Mouse (Mus musculus): ENCODE measurements around the gene Acat1.
A peak's percentile ranks its signal among the peaks of the same experiment; 100 is the strongest.

Acat1 gene

DNA sequence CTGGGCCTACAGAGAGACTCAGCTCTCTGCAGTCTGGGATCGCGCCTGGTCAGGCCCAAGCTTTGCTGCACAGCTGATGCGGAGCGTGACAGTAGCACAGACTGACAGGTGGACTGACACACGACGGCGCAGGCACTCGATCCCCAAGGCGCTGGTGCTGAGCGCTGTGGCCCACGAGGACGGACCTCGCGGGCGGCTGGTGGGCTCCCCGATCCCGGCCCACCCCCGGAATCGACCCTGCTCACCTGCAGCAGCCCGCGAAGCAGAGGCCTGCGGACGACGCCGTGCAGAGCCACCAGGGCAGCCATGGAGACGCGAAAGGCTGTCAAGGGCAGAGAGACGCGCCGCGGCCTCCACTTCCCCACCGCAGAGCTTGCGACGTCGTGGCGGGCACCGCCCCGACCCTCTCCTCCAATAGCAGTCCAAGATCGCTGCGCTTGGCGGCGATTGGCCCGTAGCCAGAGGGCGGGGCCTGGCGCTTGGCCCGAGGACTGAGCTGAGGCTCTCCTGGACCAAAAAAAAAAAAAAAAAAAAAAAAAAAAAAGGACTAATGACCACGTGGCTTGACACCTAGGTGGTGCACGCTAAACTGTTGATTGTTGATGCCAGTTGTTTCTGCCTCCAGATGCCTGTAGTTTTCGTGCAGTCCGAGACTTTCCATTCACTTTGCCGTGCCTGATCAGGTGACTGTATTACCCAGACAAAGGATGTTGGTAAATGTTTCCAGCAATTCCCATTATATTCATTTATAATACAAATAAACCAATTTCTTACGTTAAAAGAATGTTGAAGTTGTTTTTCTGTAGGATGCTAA is at the start of gene Acat1:
Gene Acat1 (minus strand): TSS at position 415 of the 814 bp plus-strand sequence.
- peak; percentile 94 for DNase-seq (ENCODE audit: low read depth, low spot score)

DNA sequence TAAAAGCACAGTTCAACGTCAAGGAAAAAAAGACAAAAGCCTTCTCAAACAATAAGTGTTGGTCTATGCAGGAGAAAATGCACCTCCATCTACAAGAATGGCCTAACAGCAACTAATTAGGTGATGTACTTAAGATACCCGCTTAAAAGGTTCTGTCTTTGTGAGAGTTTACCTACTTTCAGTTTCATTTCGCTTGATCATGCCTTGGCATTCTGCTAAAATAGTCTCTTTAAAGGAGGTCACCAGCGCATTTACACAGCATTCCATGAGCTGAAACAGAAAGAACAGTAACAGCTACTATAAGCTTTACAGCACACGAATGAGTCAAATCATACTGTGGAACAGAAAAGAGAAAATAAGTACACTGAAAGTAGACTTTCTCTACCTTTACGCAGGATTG is 24.6 kb upstream of the Acat1 start:
- DNase-seq (ENCODE audit: low read depth, low spot score): peak; percentile 28

GRCm38 (mm10) chr9:53615246-53615645 is 5.1 kb upstream of the Acat1 start:
- no peak for DNase-seq (ENCODE audit: low read depth, low spot score)

DNA sequence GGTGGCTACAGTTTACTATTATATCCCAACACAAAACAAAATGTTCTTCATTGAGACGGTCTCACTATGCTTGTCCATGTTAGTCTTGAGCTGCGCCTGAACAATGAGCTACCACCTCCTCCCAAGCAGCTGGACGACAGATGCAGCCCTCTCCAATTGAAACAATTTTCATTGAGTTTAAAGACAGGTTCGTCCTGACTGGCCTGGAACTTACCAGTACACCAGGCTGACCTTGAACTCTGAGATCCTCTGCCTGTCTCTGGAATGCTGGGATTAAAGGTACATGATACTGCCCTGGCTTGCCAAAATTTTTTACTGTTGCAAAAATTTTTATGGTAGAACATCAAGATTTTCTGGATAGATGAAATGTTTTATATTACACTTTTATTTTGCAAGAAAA is 4.1 kb upstream of the Acat1 start:
- no peak for DNase-seq (ENCODE audit: low read depth, low spot score)

DNA sequence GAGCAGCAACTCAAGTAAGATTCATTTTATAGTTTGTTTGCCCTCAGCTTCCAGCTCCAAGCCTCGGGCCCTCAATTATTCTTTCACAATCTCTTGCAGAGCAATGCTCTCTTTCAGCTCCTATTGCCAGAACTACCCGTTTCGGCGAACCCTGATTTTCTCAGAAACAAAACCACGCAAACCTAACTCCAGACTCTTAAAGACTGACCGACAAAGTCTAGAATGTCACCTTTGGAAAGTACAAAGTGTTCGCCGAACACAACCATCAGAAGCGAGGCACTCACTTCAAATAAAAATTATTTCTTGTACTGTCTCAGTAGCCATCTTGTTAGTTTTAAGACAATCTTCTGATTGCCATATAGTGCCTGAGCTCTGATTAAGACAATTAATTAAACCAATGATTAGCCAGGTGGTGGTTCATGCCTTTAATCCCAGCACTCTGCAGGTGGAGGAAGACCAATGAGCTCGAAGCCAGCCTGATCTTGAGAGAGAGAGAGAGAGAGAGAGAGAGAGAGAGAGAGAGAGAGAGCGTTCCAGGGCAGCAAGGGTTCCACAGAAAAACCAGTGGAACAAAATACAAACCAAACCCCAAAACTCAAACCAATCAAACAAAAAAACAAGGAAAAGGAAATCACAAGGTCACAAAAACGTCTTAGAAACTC is 745 bp downstream of the Acat1 start:
- DNase-seq (ENCODE audit: low read depth, low spot score): peak; percentile 8

DNA sequence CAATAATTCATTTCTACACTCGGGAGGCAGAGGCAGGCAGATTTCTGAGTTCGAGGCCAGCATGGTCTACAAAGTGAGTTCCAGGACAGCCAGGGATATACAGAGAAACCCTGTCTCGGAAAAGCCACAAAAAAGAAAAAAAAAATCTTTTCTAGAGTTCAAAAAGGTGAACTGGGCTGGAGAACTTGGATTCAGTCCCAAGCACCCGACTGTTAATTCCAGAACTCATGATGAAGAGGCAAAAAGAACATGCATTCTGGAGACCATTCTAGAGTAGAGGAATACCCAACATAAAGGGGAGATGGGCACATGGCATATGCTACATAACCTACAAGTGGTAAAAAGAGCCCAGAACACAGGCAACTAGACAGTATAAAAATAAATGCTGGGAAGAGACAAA is 2.4 kb downstream of the Acat1 start:
- DNase-seq (ENCODE audit: low read depth, low spot score): no peak

GRCm38 (mm10) chr9:53607192-53607591 is 3.0 kb downstream of the Acat1 start:
- DNase-seq (ENCODE audit: low read depth, low spot score): no peak

DNA sequence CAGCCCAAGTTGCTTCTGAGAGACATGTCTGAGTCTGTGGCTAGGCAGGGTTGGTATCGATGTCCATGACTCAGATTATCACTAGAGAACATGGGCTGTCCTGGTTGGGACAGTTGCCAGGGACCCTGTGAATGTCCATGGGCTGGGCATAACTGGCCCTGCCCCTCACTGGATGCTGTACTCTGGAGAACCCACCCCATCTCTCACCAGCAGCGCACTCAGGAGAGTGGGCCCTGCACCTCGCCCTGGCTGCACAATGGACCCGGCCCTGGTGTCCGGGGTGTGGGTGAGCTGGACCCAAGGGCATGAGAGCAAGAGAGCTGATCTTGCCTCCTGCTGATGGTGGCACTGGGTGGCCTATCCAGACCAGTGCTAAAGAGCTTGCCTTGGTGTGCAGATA is 5.2 kb downstream of the Acat1 start:
- no peak for DNase-seq (ENCODE audit: low read depth, low spot score)

- DNase-seq (ENCODE audit: low read depth, low spot score): no peak
Measured at GRCm38 (mm10) chr9:53603849-53604248, 6.3 kb downstream of the Acat1 start.

GRCm38 (mm10) chr9:53603384-53603783 is 6.8 kb downstream of the Acat1 start:
- peak; percentile 65 for DNase-seq (ENCODE audit: low read depth, low spot score)

- no peak for DNase-seq (ENCODE audit: low read depth, low spot score)
Measured at GRCm38 (mm10) chr9:53601541-53601940, 8.6 kb downstream of the Acat1 start.

DNA sequence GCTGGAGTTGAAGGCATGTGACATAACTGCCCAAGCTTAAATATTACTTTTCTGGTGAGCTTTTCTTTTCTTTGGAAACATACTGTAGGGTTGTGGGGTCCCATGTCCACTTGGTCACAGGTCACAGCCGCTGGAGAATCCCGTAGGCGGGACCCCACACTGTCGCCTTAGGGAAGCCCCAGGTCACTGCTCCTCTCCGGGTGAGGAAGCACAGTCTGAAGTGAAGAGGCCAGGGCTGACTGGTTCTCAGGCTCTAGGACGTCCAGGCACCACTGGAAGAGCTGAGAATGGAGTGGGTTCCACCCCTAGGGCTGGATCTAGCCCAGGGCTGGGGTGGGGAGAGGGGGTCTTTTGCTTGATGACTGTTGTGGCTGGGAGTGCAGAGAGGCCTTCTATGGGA is 11.6 kb downstream of the Acat1 start:
- no peak for DNase-seq (ENCODE audit: low read depth, low spot score)

- no peak for DNase-seq (ENCODE audit: low read depth, low spot score)
Measured at GRCm38 (mm10) chr9:53596971-53597600, 13.1 kb downstream of the Acat1 start.

DNA sequence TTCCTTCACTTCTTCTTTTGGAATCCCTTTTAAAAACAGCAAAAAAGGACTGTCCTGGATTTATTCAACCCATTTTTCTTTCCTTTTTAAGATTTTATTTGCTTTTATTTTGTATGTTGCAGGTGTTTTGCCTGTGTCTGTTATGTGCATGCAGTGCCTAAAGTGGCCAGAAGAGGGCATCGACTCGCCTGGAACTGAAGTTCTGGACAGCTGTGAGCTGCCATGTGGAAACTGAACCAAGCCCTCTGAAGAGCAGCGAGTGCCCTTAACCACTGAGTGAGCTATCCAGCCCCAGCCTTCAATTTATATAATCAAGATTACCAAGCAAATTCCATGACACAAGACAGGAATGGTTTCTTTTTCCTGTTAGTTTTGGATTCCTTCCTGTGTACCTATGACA is 15.4 kb downstream of the Acat1 start:
- DNase-seq (ENCODE audit: low read depth, low spot score): peak; percentile 75

GRCm38 (mm10) chr9:53581870-53582269 is 28.3 kb downstream of the Acat1 start:
- DNase-seq (ENCODE audit: low read depth, low spot score): no peak

- no peak for DNase-seq (ENCODE audit: low read depth, low spot score)
Measured at GRCm38 (mm10) chr9:53575721-53576120, 34.5 kb downstream of the Acat1 start.

DNA sequence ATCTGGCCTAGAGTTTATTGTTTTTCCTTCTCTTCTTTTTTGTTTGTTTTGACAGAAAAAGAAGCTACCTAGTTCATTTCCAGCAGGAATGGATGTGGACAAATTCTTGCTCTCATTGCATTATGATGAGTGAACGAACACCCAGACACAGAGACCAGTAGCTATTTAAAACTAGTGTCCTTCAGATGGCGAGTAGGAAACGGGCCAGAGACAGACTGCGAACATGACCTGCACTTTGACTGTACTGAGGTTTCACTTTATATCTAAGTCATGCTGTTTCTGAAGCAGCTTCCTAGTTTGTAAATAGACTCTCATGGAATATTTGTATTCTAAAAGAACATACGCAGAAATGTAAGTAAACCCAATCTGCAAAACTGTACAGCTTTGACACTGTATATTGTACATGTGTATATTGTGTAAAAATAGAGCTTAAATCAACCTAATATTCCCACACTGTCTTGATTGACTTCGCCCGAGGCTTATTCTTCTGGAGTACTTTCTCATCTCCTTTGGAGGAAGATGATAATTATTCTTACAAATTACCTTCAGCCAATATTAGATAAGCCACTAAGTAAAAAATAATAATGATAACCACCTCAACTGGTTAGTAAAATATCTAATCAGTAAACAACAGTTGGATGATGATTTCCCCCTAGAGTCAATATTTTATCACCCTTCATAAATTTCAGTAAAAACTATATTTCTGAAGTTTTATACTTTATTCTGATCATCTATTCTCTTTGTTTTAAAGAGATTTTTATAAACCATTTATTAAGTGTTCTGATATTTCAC is 37.5 kb downstream of the Acat1 start:
- no peak for DNase-seq (ENCODE audit: low read depth, low spot score)

DNA sequence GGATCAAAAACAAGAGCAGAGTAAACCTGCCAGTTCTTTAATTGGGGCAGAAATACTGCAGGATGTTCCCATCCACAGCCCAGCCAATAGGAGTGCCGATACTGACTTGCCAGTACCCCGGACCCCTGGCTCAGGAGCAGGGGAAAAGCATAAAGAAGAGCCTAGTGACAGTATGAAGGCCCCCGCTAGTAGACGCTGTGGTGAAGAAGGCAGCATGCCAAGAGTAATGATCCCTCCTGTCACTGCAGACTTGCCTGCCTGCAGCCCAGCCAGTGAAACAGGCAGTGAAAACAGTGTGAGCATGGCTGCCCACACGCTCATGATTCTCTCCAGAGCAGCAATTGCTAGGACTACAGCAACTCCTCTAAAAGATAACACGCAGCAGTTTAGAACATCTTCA is 39.5 kb downstream of the Acat1 start:
- no peak for DNase-seq (ENCODE audit: low read depth, low spot score)

DNA sequence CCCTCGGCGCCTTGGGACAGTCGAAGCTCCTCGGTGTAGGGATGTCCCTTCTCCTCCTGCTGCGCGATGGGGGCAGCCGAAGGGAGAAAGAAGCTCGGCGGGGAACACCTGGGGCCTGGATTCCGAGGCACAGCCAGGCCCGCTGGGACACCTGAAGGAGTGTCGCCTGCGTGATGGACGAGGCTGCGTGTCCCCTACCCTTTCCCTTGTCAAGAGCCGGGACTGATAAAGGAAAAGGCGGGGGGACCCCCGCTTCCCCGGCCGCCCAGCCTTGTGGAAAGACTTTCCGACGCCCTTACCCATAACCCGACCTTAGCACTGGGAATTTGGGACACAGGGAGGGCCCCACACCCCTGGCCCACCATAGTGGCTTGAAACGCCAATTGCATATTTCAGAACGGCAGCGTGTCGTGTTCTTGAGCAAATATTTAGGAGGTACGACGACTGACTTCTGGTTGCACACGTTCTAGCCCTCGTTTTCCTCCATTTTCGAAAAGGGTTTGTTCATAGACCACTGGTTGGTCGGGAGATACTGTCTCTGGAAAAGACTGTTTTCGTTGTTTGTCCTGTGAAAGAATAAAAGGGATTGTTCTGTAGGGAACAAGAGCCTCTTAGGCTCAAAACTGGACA is 72.7 kb downstream of the Acat1 start:
- DNase-seq (ENCODE audit: low read depth, low spot score): peak; percentile 6

DNA sequence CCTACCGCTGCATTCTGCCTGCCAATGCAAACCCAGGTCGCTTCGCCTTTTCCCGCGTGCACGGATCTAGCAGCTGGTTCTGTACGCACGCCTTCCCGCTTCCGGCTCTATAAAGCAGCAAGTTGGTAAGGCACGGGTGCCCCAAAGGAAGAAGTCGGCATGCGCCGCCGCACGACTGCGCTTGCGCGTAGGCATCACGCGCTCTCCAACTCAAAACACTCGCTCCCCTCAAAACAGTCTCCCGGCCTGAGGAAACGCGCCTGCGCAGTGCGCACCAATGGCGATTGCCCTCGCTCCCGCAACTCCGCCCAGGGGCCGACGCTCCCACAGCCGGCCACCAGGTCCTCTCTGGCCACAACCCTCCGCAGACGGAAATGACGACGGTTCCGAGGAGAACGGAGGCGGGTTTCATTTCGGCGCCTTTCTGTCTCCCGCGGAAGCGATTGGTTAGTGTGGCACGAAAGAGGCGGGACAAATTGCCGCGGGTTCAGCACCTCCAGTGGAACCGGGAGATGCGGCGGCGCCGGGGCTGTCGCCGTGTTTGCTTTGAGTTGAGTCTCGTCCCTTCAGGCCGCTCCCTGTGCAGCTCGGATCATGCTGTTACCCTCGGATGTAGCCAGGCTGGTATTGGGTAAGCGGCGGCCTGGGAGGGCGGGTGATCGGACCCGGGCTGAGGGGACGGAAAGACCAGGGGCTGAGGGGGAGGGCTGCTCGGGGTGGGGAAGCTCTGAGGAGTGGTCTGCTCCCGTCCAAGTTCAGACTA is 73.4 kb downstream of the Acat1 start, which contains the start of the genes Atm and Npat:
Gene Atm (minus strand): TSS at position 183 of the 763 bp plus-strand sequence.
Gene Npat (plus strand): TSS at position 490 of the 763 bp plus-strand sequence.
- DNase-seq (ENCODE audit: low read depth, low spot score): peak; percentile 100
